Mouse (Mus musculus) left cerebral cortex, adult 11 months (tissue): ENCODE data around the gene Slc35f1.

Experiments
- DNase-seq: peaks from one replicate; pipeline ENCODE4 v3.0.0; 2022; ENCODE audit warnings: low spot score

The Slc35f1 gene

DNA sequence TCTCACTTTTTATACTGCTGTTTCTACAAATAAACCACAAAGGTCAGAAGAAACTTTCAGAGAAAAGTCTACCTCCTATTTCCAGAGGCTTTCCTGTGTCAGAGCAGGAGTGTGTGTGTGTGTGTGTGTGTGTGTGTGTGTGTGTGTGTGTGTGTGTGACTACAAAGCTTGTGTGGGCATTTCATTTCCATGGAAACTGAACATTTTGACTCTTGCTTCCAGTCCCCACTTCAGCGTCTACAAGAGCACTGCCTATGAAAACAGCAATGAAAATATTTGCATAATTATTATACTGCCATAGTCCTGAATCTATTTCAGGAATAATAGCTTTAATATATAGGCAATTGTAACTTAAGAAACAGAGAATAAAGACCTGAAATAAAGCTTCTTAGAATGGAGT is 241.8 kb downstream of the Slc35f1 start:
- no peak for DNase-seq

DNA sequence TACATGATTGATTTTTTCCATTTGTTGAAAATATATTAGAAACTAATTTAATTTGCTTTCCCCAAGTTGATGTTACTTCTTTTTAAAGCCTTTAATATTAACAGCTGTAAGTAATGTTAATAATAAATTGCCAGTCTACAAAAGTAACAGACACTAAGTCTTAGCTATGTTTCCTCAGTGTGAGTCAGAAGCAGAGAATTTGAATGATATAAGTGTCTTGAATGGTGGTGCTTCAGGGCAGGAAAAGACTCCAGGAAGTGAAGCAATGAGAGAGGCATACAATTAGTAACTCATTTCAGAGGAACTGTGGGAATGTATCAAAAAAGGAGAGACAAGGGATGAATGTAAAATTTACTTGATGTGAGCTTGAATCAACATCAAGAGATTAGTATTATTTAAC is 244.3 kb downstream of the Slc35f1 start:
- DNase-seq: no peak

DNA sequence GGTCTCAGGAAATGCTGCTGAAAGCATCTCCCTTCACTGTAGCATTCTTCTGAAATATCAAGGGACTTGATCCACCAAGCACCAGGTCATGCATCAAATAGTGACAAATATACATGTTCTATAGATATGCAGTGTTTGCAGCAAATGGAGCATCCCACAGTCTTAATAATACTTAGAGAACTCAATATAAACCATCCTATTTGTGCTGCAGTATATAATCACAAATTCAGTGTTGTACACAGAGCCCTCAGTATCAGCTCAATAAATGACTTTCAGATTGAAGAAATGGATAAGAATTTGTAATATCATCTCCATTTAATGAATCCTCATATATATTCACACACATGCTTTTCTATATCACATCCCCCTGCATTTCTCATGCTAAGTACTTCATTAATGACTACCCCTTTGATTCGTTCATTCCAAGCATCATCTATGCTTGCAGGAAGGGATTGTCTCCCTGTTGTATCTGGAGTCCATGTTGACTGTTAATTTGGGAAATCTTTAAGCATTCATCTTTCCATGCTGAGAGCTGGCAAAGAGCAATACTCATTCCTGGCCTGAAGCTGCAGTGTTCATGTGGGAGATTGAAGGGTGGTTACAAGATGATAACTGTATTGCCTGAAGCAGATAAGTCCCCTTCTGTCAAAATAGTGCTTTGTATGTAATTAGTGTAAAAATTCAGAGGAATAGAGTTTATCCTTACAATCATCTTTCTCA is 249.9 kb downstream of the Slc35f1 start:
- no peak for DNase-seq

DNA sequence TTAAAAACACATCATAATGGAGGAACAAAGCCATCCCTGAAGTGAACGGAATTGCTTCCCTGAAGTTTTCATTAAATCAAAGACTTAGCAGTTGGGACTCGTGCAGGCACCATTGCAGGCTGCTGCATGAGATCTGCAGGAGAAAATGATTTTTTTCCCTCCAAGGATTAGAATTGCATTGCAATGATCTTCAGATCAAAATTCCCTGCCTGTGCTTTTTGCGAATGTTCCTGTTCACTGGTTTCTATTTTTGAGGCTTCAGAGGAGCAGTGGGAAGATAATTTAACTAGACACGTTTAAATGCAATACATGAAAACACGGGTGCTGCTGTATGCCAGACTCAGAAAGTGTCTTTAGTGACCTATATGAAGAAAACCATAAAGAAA is 250.5 kb downstream of the Slc35f1 start:
- DNase-seq: no peak

DNA sequence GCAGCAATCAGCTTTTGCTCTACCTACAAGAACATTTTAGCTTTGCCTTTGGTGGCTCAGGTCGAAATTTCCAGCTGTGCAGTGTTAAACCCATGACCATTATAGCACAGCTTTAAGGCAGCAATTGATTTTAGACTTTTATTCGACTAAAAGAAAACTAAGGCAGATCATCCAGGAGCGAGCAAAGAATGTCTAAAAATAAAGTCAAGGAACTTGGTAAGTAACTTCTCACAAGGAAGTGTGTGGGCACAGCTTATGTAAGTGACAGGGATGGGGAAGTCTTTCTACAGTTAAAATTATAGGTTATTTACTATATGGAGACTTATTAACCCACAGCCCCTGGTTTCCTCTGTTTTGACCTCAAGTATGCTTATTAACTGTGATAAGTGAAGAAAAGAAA is 262.2 kb downstream of the Slc35f1 start:
- DNase-seq: peak; percentile 68

DNA sequence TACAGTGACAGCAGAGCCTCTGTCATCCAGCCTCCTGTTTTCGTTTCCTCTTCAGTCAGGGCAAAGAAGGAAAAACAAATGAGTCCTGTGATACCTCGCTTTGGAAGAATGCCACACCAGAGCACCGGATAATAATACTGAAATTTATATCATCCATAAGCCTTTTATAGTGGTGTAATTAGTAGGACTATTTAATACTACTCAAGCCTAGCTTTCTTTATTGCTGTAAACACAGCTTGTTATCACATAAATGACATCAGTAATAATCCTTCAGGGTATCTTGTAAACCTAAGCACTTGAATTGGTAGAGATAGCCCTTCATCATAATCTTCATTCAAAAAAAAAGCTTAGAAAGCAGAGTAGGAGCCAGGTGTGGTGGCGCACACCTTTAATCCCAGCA is 266.4 kb downstream of the Slc35f1 start:
- no peak for DNase-seq

DNA sequence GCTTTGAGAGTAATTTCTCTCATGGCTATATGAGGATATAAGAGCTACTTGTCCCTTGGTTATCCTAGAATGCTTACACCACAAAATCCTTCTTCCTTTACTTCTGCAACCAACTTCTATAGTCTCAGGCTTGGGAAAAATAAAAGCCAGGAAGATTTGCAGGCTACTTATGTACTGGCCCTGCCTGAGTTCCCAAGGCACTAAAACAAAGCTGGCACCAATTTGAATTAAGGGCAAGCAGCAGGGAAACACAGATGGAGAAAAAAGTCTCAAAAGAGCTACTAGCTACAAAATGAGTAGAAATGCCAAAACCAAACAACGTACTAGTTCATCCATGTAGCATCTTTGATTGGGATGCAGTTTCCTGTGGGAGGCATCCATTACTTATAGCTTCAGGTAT is 288.9 kb downstream of the Slc35f1 start:
- no peak for DNase-seq

DNA sequence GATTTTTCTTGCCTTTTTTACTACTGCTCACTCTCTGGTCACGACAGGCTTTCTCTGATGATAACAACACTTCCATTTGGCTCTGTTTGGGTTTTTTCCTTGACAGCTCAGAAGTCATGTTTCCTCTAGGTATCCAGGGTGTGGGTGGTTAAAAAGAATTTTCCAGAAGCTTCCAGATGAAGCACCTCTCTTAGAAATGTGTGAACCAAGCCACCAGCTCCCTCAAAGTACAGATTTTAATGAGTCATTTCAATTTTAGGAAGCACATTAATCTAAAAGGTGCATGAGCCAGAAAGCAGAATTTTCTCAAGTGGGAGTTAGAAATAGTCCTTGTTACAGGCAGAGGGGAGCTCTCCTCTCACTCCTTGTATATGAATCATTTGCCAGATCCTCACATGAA is 292.5 kb downstream of the Slc35f1 start:
- DNase-seq: peak; percentile 57

DNA sequence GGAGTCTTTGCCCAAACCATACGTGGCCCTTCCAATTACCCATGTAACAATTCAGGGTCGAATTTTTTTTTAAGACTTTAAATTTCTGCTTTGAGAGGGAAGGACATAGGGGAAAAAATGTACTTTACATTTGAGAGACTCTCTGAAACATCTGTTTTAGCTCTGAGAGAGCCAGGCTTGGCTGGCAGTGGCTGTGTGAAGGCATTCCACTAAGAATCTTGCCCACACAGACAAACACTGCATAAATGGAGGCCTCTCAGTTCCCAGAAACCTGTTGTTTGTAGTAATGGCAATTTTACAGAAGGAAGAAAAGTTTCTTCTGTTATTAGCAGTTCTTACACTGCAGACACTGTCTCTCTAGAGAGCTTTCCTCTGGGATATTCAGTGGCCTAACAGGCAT is 301.9 kb downstream of the Slc35f1 start:
- DNase-seq: no peak

DNA sequence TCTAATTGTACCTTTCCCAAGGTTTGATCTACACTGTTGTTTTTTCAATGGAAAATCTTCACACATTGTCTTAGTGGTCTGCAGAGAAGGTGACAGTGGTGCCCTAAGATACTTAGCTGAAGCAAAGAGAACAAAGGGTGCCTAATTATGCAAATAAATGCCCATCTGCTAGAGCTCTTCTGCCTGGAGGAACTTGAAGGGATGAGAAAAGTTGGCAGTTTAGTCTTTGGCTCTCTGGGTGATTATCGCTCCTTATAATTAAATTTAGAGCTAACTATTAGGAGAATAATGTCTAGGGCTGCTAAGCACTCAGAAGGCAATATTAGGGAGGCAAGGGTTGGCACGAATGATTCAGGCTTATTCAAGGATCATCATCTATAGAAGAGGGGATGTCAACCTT is 306.6 kb downstream of the Slc35f1 start:
- DNase-seq: no peak

DNA sequence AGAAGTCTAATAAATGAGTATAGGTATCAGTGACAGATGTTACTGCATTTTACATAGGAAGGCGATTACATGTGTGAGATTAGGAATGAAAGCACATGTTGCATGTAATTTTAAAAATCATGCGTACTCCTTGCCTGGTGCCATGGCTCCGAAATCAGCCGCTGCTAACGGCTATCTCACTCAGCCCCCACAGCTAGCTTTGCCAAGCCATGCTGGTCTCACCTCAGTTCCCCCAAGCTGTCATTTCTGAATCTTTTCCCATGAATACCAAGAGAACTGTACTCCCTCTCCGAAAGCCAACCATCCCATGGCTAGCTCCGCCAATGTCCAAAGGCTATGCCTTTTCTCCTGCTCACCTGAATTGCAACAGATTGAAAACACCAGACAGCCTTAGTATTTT is 310.8 kb downstream of the Slc35f1 start:
- DNase-seq: no peak

DNA sequence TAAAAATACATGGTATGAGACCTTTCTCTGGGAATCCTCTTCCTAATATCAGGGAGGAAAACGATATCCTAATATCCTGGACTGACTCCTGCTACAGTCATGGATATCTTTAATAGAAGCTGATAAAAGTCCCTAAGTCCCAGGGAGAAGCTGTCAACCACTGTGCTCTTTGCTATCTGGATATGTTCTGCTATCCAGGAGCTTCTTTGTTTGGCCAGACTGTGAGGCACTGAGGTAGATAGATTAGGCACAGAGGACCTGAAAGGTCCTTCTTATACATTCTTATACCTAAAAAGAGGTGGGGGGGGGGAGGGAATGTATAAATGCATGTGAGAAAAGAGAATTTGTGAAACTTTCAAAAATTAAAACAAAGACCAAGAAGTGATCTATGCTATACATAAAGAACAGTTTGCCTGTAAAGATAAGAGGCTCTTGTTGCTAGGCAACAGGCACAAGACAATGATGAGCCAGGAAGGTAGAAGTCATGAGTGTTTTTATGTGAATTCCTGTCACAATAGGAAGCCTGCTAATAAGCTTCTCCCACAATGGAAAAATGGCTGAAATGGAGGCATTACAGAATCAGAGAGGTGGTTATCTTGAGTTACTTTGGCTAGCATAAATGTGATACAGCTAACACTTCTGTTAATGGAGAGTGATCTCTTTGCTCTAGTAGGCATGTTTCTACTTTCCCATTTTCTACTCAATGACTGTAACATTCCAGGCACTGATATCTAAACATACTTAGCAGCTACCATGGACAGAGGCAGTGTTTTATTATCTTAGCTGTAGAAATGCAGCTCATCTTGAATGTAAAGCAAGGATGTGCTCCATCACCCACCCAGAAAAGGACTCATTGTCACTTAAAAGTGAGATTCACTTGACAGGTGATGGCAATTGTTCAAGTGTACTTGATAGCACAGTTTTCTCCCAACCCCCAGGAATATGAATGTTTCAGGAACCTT is 316.2 kb downstream of the Slc35f1 start:
- no peak for DNase-seq

DNA sequence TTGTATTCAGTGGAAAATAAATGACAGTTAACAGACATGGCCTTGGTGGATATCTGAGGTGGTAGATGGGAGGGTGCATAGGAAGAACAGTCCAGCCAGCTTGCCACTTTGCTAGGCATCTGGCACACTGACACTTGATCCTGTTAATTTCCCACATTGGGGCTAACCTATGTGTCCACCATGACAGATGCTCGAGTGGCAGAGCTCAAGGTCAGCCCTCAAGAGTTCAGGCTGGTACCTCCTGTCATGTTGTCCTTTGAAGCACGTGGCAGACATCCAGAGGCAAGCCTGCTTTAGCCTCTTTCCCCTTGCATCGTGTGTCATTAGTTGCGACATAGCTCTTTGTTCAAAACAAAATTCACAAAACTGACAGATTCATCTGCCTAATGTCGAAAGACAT is 323.5 kb downstream of the Slc35f1 start:
- no peak for DNase-seq

DNA sequence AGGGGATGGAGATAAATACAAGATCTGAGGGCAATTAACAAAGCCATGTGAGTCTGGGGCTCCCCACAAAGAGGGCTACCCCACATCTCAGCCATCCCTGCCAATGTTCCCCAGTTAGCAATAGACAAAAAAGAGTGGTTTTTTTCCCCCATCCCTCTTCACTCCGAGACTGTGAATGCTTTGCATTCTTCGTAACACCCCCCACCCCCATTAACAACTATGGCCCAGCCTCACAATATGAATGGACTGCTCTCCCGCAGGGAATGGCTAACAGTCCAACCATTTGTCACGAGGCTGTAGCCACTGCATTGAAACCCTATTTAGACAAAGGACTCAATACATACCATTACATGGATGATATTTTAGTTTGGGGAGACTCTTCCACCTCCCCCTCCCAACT is 338.1 kb downstream of the Slc35f1 start:
- no peak for DNase-seq

DNA sequence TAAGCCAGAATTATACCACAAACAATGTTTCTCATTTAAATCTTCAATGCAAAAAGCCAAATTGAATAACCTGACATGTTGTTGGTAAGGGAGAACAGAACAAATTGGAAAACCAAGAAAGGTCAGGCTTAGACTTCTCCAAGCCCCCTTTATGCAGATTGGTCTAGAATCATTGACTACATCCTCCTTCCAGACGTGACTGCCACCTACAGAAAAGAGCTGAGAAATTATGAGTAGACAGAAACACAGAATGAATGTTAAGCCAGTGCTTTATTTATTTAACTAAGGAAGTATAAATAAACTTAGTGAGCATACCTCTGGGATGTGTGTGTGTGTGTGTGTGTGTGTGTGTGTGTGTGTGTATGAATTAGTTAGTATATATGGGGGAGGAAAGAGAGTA is 344.9 kb downstream of the Slc35f1 start:
- DNase-seq: no peak

DNA sequence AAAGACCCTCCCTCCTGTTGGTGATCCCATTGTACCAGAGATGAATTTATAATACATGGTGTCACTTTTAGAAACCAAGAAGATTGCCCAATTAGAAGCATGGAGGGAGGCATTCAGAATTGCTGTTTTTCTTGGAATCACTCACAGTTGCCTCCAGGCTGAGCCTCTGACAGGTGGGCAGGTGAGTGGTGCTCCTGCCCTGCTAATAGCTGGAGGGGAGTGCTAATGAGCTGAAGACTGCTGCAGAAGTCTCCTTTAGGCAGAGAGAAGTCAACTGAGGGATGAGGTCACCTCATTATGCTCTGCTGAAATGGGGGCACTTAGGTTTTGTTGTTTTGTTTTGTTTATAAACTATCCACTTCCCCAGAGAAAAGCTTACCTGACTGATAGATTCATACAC is 355.6 kb downstream of the Slc35f1 start:
- no peak for DNase-seq

DNA sequence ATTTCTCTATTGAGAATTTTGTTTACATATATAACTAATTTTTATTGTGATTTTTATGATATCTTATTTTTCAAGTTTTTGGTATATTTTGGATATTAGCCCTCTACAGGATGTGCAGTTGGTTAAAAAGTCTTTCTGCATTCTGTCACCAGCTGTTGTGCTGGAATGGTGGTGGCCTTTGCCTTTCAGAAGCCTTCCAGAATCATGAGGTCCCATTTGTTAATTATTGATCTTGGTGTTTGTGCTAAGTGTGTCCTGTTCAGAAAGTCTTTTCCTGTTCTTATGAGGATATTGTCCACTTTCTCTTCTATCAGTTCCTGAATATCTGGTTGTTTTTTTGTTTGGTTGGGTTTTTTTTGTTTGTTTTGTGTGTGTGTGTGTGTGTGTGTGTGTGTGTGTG is 362.2 kb downstream of the Slc35f1 start:
- no peak for DNase-seq

DNA sequence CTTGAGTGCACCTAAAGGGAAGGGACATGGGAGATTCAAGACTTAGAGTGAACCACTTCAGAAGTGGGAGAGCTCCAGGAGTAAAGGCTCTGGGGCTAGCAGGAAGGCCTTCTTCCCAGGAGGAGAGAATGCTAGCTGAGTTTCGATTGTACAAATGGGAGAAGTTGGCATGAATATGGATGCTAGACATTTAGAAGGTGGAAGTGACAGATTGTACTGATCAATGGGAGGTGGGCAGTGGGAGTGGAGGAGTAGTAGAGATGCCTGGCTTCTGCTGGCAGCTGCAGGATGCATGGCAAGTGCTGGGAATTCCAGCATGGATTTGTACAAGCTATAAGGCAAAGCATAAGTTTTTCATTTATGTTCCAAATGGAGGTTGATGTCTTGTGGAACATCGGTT is 370.4 kb downstream of the Slc35f1 start:
- peak; percentile 15 for DNase-seq

DNA sequence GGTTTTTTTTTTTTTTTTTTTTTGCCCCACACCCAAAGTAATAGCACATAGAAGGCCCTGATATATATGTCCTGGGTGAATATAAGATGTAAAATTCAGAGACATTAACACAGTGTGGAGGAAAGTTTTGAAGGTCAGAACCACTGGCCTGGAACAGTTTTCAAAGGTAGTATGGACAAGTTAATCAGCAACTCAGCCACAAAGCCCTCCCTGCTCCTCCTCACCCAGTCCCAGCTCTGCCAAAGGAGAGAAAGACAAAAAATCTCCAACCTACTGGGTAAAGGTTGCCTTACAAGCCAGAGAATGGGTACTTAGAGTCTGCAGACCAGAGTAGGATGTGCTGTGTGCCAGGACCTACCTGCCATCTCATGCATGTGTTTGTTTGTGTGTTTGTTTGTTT is 372.4 kb downstream of the Slc35f1 start:
- DNase-seq: no peak

DNA sequence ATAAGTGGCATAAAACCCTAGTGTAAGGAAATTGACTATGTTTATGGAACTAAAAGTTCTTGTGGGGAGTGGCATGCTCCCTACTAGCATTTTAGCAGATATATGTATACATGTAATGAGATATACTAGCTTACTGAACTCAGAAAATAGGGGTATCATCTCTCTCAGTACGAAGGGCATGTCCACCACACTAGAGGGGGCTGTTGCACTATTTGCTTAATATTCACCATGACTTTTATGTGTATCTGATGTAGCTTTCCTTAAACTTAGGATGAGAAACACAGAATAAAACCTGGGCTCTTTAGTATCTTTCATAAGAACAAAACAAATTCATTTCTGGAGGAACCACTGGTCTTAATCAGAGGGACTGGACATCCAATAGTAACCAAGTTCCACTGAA is 397.5 kb downstream of the Slc35f1 start:
- DNase-seq: no peak

DNA sequence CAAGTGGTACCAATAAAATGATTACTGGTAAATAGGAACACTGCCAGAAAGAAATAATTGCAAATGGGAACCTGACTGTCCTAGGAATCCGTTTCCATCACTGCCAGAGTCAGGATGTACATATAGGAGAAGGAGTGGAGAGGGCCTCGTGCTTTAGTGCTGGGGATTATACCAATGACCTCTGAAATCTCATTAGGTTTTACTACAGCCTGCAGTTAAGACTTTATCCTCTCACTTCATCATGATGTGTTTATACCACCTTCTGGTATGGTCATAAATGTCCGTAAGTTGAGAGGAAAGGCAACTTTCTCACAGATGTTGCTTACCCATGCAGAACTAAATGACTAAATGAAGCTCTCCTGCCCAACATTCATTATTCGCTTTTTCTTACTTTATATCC is 401.2 kb downstream of the Slc35f1 start:
- DNase-seq: no peak

DNA sequence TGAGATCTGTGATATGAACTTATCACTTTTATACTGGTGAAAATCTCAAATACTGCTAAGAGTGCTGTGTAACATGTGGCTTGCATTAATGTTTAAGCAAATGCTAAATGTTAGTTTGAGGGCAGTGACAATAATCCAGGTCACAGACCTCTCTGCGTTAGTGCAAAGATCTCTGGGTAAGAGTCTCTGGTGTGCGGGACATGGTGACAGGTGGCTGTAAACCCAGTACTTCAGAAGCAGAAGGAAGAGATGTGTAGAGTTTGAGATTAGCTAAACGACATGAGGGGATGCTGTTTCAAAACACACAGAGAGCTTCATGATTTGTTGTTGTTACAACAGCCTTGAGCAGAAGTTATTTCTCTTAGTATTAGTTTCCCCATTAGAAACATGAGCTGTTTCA is 406.1 kb downstream of the Slc35f1 start:
- DNase-seq: no peak

DNA sequence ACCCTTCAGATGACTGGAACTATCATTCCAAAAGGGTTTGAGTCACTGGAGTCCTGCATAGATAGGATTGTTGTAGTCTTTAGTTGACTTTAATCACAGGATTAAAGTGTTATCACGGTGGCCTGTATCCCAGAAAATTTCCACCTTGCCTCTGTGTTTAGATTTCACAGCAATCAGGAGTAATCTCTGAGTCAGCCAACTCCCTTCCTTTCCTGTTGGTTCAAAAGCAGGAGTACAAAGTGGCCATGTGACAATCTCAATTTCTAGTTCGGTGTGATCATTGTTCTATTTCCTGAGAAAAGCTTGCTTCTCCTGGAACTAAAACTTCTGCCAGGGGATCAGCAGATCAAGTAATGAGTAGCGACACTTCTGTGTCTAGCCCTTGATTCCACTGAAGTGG is 410.5 kb downstream of the Slc35f1 start:
- no peak for DNase-seq

DNA sequence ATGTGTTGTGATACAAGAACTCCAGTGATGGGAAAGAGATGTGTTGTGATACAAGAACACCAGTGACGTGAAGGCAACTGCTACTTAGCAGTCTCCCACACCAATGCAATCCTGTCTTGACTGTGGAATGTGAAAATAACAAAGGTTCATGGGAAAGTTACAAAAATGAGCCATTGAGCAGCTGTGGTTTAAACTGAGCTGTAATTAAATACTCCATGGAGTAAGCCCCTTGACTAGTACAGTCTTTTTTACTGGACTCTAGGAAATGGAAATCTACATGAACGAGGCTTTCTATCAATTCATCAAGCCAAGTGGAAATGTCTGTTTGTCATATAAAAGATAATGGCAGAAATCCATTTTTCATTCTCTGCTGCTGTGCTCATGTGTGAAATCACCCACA is 411.1 kb downstream of the Slc35f1 start:
- DNase-seq: no peak
